Mouse (Mus musculus): ENCODE measurements around the gene Tubgcp6. TPM values are rescaled to one million over a fixed set of nuclear protein-coding genes. Genes with fewer than 3 reads are reported as not detected.

Tubgcp6 gene
- polyA plus RNA-seq, 1 experiment from 2014 or later = 18.3 TPM

DNA sequence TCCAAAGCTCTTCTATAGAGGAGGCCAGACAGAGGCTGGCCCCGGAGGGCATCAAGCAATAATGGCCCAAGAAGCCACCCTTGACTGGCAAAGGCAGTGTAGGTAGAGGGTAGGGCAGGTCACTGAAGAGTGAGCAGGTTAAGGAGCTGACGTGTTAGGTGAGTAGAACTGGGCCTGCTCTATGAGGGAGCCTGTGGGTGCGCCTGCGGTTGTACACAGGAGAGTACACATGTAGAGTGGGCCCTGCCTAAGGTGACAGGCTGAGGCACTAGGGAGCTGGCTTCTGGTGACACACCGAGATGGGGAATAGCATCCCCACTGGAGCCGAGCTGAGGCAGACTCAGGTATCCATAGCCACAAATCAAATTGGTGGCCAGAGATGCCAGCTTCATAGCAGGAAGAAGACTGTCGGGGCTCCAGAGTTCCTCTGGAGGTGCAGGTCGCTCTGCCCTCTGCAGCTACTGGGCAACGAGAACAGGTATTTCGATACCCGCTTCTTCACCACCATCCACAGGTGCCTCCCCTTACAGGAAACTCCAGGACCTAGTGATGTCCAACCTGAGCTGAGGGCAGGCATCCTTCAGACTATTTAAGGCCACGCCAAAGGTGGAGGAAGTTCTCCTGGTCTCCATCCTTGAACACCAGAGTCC, 62.0 kb downstream of the Tubgcp6 start:
- Histone ChIP-seq H3K9me3 (ENCODE audit: control insufficient read depth, low read length) (no peaks in the 10 kb centered on the region), H3K4me3 (ENCODE audit: low read depth, low read length) (peak overlapping the region; percentile 67), H3K27ac (ENCODE audit: low read depth, low read length) (no peak overlapping the region), H3K27me3 (ENCODE audit: control insufficient read depth, insufficient read depth, low read length) (0 out of 2 replicates have a peak, but pooled peaks cover 3% of the 10 kb centered on the region), H3K36me3 (ENCODE audit: control insufficient read depth, insufficient read depth, low read length) (no peaks in the 10 kb centered on the region), H3K9ac (replicated peaks; ENCODE audit: low read depth, low read length) (peak overlapping the region; percentile 79), H3K4me1 (ENCODE audit: control insufficient read depth, insufficient read depth, low read length) (peaks cover 11% of the 10 kb centered on the region; the same call in 1 of the 2 replicates), H3K4me2 (ENCODE audit: low read depth, low read length) (peak overlapping the region; percentile 84)
- no peak; the same call in 1 of the 2 replicates for ATAC-seq (ENCODE audit: low read depth)
- 90% methylated on average over 12 of the region's 12 CpGs for WGBS

- Histone ChIP-seq H3K4me3 (ENCODE audit: low read depth, low read length) (peak overlapping the region; percentile 67), H3K27me3 (ENCODE audit: control insufficient read depth, insufficient read depth, low read length) (0 out of 2 replicates have a peak, but pooled peaks cover 3% of the 10 kb centered on the region), H3K36me3 (ENCODE audit: control insufficient read depth, insufficient read depth, low read length) (no peaks in the 10 kb centered on the region), H3K27ac (ENCODE audit: low read depth, low read length) (peak overlapping the region; percentile 62), H3K4me2 (ENCODE audit: low read depth, low read length) (peak overlapping the region; percentile 84), H3K4me1 (ENCODE audit: control insufficient read depth, insufficient read depth, low read length) (peaks cover 11% of the 10 kb centered on the region; the same call in 1 of the 2 replicates), H3K9ac (replicated peaks; ENCODE audit: low read depth, low read length) (peak overlapping the region; percentile 79), H3K9me3 (ENCODE audit: control insufficient read depth, low read length) (no peaks in the 10 kb centered on the region)
- under 1% methylated on average over 37 of the region's 48 CpGs for WGBS
- peak; percentile 68 for ATAC-seq (ENCODE audit: low read depth)
These were observed 62.8 kb downstream of the Tubgcp6 start for GRCm38 (mm10) chr15:89060032-89060681.

DNA sequence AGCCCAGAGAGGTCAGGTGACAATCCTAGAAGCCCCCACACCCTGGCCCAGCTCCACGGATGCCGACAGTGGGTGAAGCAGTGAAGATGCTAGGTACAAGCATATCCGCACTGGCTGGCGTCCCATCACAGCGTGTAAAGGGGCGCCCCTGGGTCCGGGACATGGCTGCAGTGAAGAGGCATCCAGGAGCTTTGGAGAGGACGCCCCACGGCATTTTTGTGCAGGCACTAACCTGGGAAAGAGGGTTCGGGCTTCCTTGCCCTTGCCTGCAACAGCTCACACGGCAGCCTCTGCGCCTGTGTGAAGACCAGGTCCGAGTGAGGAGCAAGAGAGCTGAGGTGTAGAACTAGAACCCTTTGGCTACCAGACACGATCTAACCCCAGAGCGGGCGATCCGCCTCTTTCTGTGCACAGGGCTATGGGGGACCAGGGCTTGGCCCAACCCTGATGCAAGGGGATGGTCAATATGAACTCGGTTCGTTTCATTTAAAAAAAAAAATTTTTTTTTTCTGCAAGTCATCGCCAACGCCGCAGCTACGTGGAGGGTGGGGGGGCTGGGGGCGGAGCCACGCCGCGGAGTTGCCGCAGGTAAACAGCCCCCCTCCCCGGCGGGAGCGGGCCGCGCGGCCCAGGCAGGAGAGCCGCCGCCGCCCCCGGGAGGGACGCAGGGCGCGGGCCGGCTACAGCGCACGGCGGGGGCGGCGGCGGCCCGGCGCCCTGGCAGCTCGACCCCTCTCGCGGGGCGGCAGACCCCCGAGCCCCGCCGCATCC, 63.6 kb downstream of the Tubgcp6 start, which contains the start of gene Panx2:
Gene Panx2, plus strand, starts transcription at position 574 of the 771 bp plus-strand sequence.
- Histone ChIP-seq H3K9me3 (ENCODE audit: control insufficient read depth, low read length) (no peaks in the 10 kb centered on the region), H3K4me2 (ENCODE audit: low read depth, low read length) (peak within 1 kb of the TSS; percentile 84), H3K36me3 (ENCODE audit: control insufficient read depth, insufficient read depth, low read length) (no peaks in the 10 kb centered on the region), H3K27ac (ENCODE audit: low read depth, low read length) (peak within 1 kb of the TSS; percentile 62), H3K27me3 (ENCODE audit: control insufficient read depth, insufficient read depth, low read length) (no peaks in the 10 kb centered on the region), H3K4me1 (ENCODE audit: control insufficient read depth, insufficient read depth, low read length) (peaks cover 11% of the 10 kb centered on the region; the same call in 1 of the 2 replicates), H3K4me3 (ENCODE audit: low read depth, low read length) (peak within 1 kb of the TSS; percentile 67), H3K9ac (replicated peaks; ENCODE audit: low read depth, low read length) (peak within 1 kb of the TSS; percentile 79)
- peak; percentile 56 for ATAC-seq (ENCODE audit: low read depth)
- WGBS = 1% methylated on average over 24 of the region's 57 CpGs

DNA sequence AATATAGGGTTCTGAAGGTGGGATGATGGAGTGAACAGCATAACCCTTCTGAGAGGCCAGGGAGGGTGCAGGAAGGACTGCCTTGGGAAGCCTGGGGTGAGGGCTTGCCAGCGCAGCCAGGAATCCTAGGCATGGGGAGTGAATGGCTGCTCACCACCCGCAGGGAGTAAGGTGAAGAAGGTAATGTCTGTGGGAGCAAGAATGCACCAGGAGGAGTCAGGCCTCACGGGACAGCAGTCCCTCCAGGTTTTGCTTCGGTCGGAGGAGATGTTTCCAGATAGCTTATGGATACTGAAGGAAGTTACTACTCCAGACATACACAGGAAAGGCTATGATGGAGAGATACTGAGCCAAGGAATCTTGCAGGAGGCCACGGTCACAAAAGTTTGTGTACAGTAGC, 64.2 kb downstream of the Tubgcp6 start:
- 0 out of 2 replicates have a peak overlapping the region, but pooled peaks have one; percentile 22 for H3K27ac ChIP-seq (ENCODE audit: low read depth, low read length)
- no peaks in the 10 kb centered on the region for H3K36me3 ChIP-seq (ENCODE audit: control insufficient read depth, insufficient read depth, low read length)
- 39% methylated on average over 6 of the region's 6 CpGs for WGBS
- peak overlapping the region; percentile 67 for H3K4me3 ChIP-seq (ENCODE audit: low read depth, low read length)
- H3K4me2 ChIP-seq (ENCODE audit: low read depth, low read length) = peak overlapping the region; percentile 84
- H3K9me3 ChIP-seq (ENCODE audit: control insufficient read depth, low read length) = no peaks in the 10 kb centered on the region
- H3K4me1 ChIP-seq (ENCODE audit: control insufficient read depth, insufficient read depth, low read length) = peaks cover 11% of the 10 kb centered on the region; the same call in 1 of the 2 replicates
- peak overlapping the region; percentile 79 for H3K9ac ChIP-seq (replicated peaks; ENCODE audit: low read depth, low read length)
- no peaks in the 10 kb centered on the region for H3K27me3 ChIP-seq (ENCODE audit: control insufficient read depth, insufficient read depth, low read length)
- ATAC-seq (ENCODE audit: low read depth) = no peak

DNA sequence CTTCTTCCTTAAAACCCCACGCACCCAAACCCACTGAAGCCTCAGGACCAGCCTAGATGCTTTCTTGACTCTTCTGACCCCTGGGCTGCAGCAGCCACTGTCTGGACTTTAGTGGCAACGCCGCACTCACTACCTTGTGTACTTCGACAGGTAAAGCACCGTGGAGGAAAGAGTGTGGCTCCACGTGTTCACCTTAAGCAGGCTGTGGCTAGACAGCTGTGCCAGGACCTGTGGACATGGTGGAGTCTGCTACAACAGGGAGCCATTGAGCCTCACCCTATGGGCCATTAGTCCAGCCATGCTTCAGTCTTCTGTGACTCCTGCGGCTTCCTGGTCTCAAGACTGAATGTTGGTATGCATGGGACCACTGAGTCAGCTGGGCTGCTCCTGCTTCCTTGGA, 68.2 kb downstream of the Tubgcp6 start:
- ATAC-seq (ENCODE audit: low read depth) = no peak
- Histone ChIP-seq H3K4me1 (ENCODE audit: control insufficient read depth, insufficient read depth, low read length) (peaks cover 3% of the 10 kb centered on the region; the same call in 1 of the 2 replicates), H3K9ac (replicated peaks; ENCODE audit: low read depth, low read length) (no peak overlapping the region), H3K9me3 (ENCODE audit: control insufficient read depth, low read length) (no peaks in the 10 kb centered on the region), H3K4me2 (ENCODE audit: low read depth, low read length) (no peak overlapping the region), H3K36me3 (ENCODE audit: control insufficient read depth, insufficient read depth, low read length) (no peaks in the 10 kb centered on the region), H3K4me3 (ENCODE audit: low read depth, low read length) (no peak overlapping the region), H3K27ac (ENCODE audit: low read depth, low read length) (no peak overlapping the region), H3K27me3 (ENCODE audit: control insufficient read depth, insufficient read depth, low read length) (no peaks in the 10 kb centered on the region)
- 87% methylated on average over 7 of the region's 7 CpGs for WGBS

Small RNA genes within 50 kb of the gene (microRNA-seq; reads per million reads assigned to microRNA genes)
- gene Mir7118 = not detected

Other genes starting within 250 kb of the Tubgcp6 start
- gene Ttll8, start 168.7 kb downstream of the Tubgcp6 start, polyA plus RNA-seq (2014; fragmentation: Nextera tagmentation; extraction: Ambion mirVana) = 0.11 and 0.13 TPM in 2 replicates
- 13.5 and 17.5 TPM in 2 replicates for gene Mlc1, start 144.1 kb downstream of the Tubgcp6 start, polyA plus RNA-seq (2014; fragmentation: Nextera tagmentation; extraction: Ambion mirVana)
- not detected in 2 replicates for gene Mov10l1, start 140.2 kb downstream of the Tubgcp6 start, polyA plus RNA-seq (2014; fragmentation: Nextera tagmentation; extraction: Ambion mirVana)
- gene Panx2, start 63.4 kb downstream of the Tubgcp6 start, polyA plus RNA-seq (2014; fragmentation: Nextera tagmentation; extraction: Ambion mirVana) = 6.4 and 8.0 TPM in 2 replicates
- gene Trabd, start 48.0 kb downstream of the Tubgcp6 start, polyA plus RNA-seq (2014; fragmentation: Nextera tagmentation; extraction: Ambion mirVana) = 36.4 and 38.5 TPM in 2 replicates
- 21.4 and 23.9 TPM in 2 replicates for gene Selenoo, start 34.0 kb downstream of the Tubgcp6 start, polyA plus RNA-seq (2014; fragmentation: Nextera tagmentation; extraction: Ambion mirVana)
- gene Hdac10, start 5.6 kb upstream of the Tubgcp6 start, polyA plus RNA-seq (2014; fragmentation: Nextera tagmentation; extraction: Ambion mirVana) = 22.1 and 24.9 TPM in 2 replicates
- gene Mapk12, start 17.6 kb upstream of the Tubgcp6 start, polyA plus RNA-seq (2014; fragmentation: Nextera tagmentation; extraction: Ambion mirVana) = 2.9 and 5.2 TPM in 2 replicates
- gene Mapk11, start 26.5 kb upstream of the Tubgcp6 start, polyA plus RNA-seq (2014; fragmentation: Nextera tagmentation; extraction: Ambion mirVana) = 24.9 and 32.9 TPM in 2 replicates
- gene Plxnb2, start 57.7 kb upstream of the Tubgcp6 start, polyA plus RNA-seq (2014; fragmentation: Nextera tagmentation; extraction: Ambion mirVana) = 66.4 and 100 TPM in 2 replicates
- gene Dennd6b, start 73.4 kb upstream of the Tubgcp6 start, polyA plus RNA-seq (2014; fragmentation: Nextera tagmentation; extraction: Ambion mirVana) = 83.0 and 94.5 TPM in 2 replicates
- gene Ppp6r2, start 88.4 kb upstream of the Tubgcp6 start, polyA plus RNA-seq (2014; fragmentation: Nextera tagmentation; extraction: Ambion mirVana) = 85.5 and 92.7 TPM in 2 replicates
- 108 and 122 TPM in 2 replicates for gene Sbf1, start 192.2 kb upstream of the Tubgcp6 start, polyA plus RNA-seq (2014; fragmentation: Nextera tagmentation; extraction: Ambion mirVana)
- gene Adm2, start 199.6 kb upstream of the Tubgcp6 start, polyA plus RNA-seq (2014; fragmentation: Nextera tagmentation; extraction: Ambion mirVana) = not detected in 2 replicates
- not detected in 2 replicates for gene Miox, start 211.3 kb upstream of the Tubgcp6 start, polyA plus RNA-seq (2014; fragmentation: Nextera tagmentation; extraction: Ambion mirVana)
- 19.8 and 28.6 TPM in 2 replicates for gene Lmf2, start 232.5 kb upstream of the Tubgcp6 start, polyA plus RNA-seq (2014; fragmentation: Nextera tagmentation; extraction: Ambion mirVana)
- gene Ncaph2, start 232.6 kb upstream of the Tubgcp6 start, polyA plus RNA-seq (2014; fragmentation: Nextera tagmentation; extraction: Ambion mirVana) = 89.5 and 90.2 TPM in 2 replicates

Measured in neural tube, embryonic 14.5 days (tissue).